29 mouse cellular contexts compared by ENCODE assay signal in the genomic region with DNA sequence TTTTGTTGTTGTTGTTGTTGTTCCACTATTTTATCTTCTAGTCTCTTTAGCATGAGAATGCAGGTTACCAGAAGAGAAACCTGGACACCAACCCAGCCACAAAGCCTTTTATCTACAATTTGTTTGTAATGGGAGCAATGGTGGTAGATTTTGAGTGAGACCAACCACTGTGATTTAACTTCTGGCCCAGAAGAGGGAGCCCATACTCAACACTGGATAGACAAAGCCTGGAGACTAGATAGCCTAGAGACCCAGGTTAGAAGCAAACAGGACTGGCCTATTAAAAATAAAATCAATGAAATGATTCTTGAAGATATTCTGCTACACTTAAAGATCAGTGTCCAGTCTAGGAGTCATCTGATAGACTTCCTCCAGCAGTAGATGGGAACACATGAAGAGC.
DNase-seq lines count a peak whose midpoint lies in the region; ATAC-seq and TF ChIP-seq lines count a peak whose summit lies in the region.
"Had no signal": no experiment of that assay in that cellular context is flagged by ENCODE, and none has a peak within 500 bp of the region (broad histone marks: within the 10 kb centered on the region; RNA-seq: fewer than 3 reads in every experiment).

No protein-coding gene starts in this region.

- no peaks in the 10 kb centered on the region for H3K4me1 ChIP-seq in forebrain, embryonic 11.5 days (replicated peaks; ENCODE audit: control insufficient read depth, insufficient read depth, low read length)
- no peaks in the 10 kb centered on the region for H3K4me1 ChIP-seq in forebrain, embryonic 13.5 days
- H3K4me1 ChIP-seq in kidney, postnatal 0 days (replicated peaks; ENCODE audit: insufficient read depth, low read length): no peaks in the 10 kb centered on the region
- no peaks in the 10 kb centered on the region for H3K4me1 ChIP-seq in midbrain, postnatal 0 days (ENCODE audit: insufficient read depth, low read length)
- no peaks in the 10 kb centered on the region for H3K4me1 ChIP-seq in midbrain, embryonic 10.5 days
- H3K4me1 ChIP-seq in stomach, postnatal 0 days (replicated peaks; ENCODE audit: control insufficient read depth, insufficient read depth): no peaks in the 10 kb centered on the region
- H3K4me1 ChIP-seq in liver, embryonic 11.5 days (replicated peaks; ENCODE audit: control insufficient read depth, insufficient read depth, low read length): no peaks in the 10 kb centered on the region
- H3K4me1 ChIP-seq: embryonic facial prominence, embryonic 13.5 days; heart, embryonic 13.5 days; hindbrain, embryonic 12.5 days; limb, embryonic 10.5 days; midbrain, embryonic 12.5 days; neural tube, embryonic 12.5 days had no signal

- H3K27me3 ChIP-seq in forebrain, embryonic 11.5 days (ENCODE audit: control insufficient read depth, insufficient read depth, low read length): no peaks in the 10 kb centered on the region
- no peaks in the 10 kb centered on the region for H3K27me3 ChIP-seq in forebrain, embryonic 13.5 days
- no peaks in the 10 kb centered on the region for H3K27me3 ChIP-seq in kidney, postnatal 0 days (ENCODE audit: insufficient read depth, low read length)
- H3K27me3 ChIP-seq in midbrain, postnatal 0 days (ENCODE audit: insufficient read depth, low read length): no peaks in the 10 kb centered on the region
- no peaks in the 10 kb centered on the region for H3K27me3 ChIP-seq in midbrain, embryonic 10.5 days (ENCODE audit: low read depth, poor library complexity, severe bottlenecking)
- H3K27me3 ChIP-seq in stomach, postnatal 0 days (ENCODE audit: control insufficient read depth, insufficient read depth, low read length): no peaks in the 10 kb centered on the region
- no peaks in the 10 kb centered on the region for H3K27me3 ChIP-seq in liver, embryonic 11.5 days (replicated peaks; ENCODE audit: control insufficient read depth, insufficient read depth, low read length)
- H3K27me3 ChIP-seq: embryonic facial prominence, embryonic 13.5 days; heart, embryonic 13.5 days; hindbrain, embryonic 12.5 days; midbrain, embryonic 12.5 days; neural tube, embryonic 12.5 days had no signal

- H3K36me3 ChIP-seq in forebrain, embryonic 11.5 days (ENCODE audit: control insufficient read depth, insufficient read depth, low read length): no peaks in the 10 kb centered on the region
- no peaks in the 10 kb centered on the region for H3K36me3 ChIP-seq in forebrain, embryonic 13.5 days (ENCODE audit: poor library complexity, severe bottlenecking)
- no peaks in the 10 kb centered on the region for H3K36me3 ChIP-seq in kidney, postnatal 0 days (ENCODE audit: insufficient read depth, low read length)
- no peaks in the 10 kb centered on the region for H3K36me3 ChIP-seq in midbrain, postnatal 0 days (ENCODE audit: insufficient read depth, low read length)
- no peaks in the 10 kb centered on the region for H3K36me3 ChIP-seq in midbrain, embryonic 10.5 days
- H3K36me3 ChIP-seq in stomach, postnatal 0 days (ENCODE audit: control insufficient read depth, insufficient read depth, low read length): no peaks in the 10 kb centered on the region
- H3K36me3 ChIP-seq in liver, embryonic 11.5 days (ENCODE audit: control insufficient read depth, insufficient read depth, low read length): no peaks in the 10 kb centered on the region
- H3K36me3 ChIP-seq: embryonic facial prominence, embryonic 13.5 days; G1E; heart, embryonic 13.5 days; hindbrain, embryonic 12.5 days; limb, embryonic 10.5 days; midbrain, embryonic 12.5 days; neural tube, embryonic 12.5 days had no signal

- H3K4me3 ChIP-seq in forebrain, embryonic 11.5 days (ENCODE audit: low read depth, low read length): no peak overlapping the region
- H3K4me3 ChIP-seq in forebrain, embryonic 13.5 days: no peak overlapping the region
- H3K4me3 ChIP-seq in kidney, postnatal 0 days (replicated peaks; ENCODE audit: low read depth, low read length): no peak overlapping the region
- no peak overlapping the region for H3K4me3 ChIP-seq in midbrain, postnatal 0 days (ENCODE audit: low read depth, low read length)
- H3K4me3 ChIP-seq in midbrain, embryonic 10.5 days: no peak overlapping the region
- H3K4me3 ChIP-seq in stomach, postnatal 0 days (ENCODE audit: low read depth, low read length): no peak overlapping the region
- H3K4me3 ChIP-seq in liver, embryonic 11.5 days (ENCODE audit: low read depth, low read length): no peak overlapping the region
- H3K4me3 ChIP-seq: embryonic facial prominence, embryonic 13.5 days; erythroblast, embryonic 14.5 days; heart, embryonic 13.5 days; hindbrain, embryonic 12.5 days; limb, embryonic 10.5 days; midbrain, embryonic 12.5 days; neural tube, embryonic 12.5 days had no signal

- 0 out of 2 replicates have a peak, but pooled peaks have one; percentile 51 for ATAC-seq in forebrain, embryonic 11.5 days (replicated peaks; ENCODE audit: low FRiP score)
- ATAC-seq in forebrain, embryonic 13.5 days: no peak
- no peak for ATAC-seq in kidney, postnatal 0 days (replicated peaks; ENCODE audit: low FRiP score, low read depth)
- ATAC-seq in midbrain, postnatal 0 days (ENCODE audit: low FRiP score): no peak
- ATAC-seq in stomach, postnatal 0 days (ENCODE audit: low FRiP score, low TSS enrichment): no peak
- ATAC-seq in liver, embryonic 11.5 days (replicated peaks; ENCODE audit: low FRiP score): no peak
- ATAC-seq: forebrain, embryonic 14.5 days; liver, postnatal 0 days had no signal

- no peak overlapping the region for H3K4me2 ChIP-seq in forebrain, embryonic 11.5 days (ENCODE audit: low read depth, low read length, severe bottlenecking)
- H3K4me2 ChIP-seq in forebrain, embryonic 13.5 days: no peak overlapping the region
- no peak overlapping the region for H3K4me2 ChIP-seq in kidney, postnatal 0 days (ENCODE audit: low read length)
- no peak overlapping the region for H3K4me2 ChIP-seq in midbrain, postnatal 0 days (ENCODE audit: low read depth, low read length, poor library complexity, severe bottlenecking)
- no peak overlapping the region for H3K4me2 ChIP-seq in stomach, postnatal 0 days (replicated peaks; ENCODE audit: low read depth)
- H3K4me2 ChIP-seq in liver, embryonic 11.5 days: no peak overlapping the region
- H3K4me2 ChIP-seq: embryonic facial prominence, embryonic 13.5 days; heart, embryonic 13.5 days; hindbrain, embryonic 12.5 days; midbrain, embryonic 12.5 days; neural tube, embryonic 12.5 days had no signal

- no peak for TF ChIP-seq EP300 in stomach, postnatal 0 days (optimal IDR thresholded peaks at IDR 0.05)

- no peak for DNase-seq in forebrain, embryonic 11.5 days (ENCODE audit: low spot score)
- DNase-seq in kidney, postnatal 0 days (ENCODE audit: low spot score): peak; percentile 32
- no peak for DNase-seq in kidney, adult 9 months
- no peak for DNase-seq in midbrain, postnatal 0 days (ENCODE audit: low spot score)
- DNase-seq in midbrain, embryonic 10.5 days (ENCODE audit: low spot score): no peak
- no peak for DNase-seq in stomach, postnatal 0 days (ENCODE audit: low spot score)
- no peak for DNase-seq in liver, embryonic 11.5 days (ENCODE audit: low spot score)
- DNase-seq: adrenal gland, postnatal 10 days; cerebellum, adult 8-10 months; gastrocnemius, postnatal 25 days; heart, adult 18-20 months; kidney, adult 18-20 months; kidney, postnatal 14 days; layer of hippocampus, adult 9-11 months; liver; liver, postnatal 0 days; lung, postnatal 14 days; right cerebral cortex, postnatal 4 days; thymus, postnatal 25 days had no signal

- peak; percentile 52 for TF ChIP-seq CTCF in kidney, postnatal 0 days (IDR thresholded peaks at IDR 0.05; ENCODE audit: low read depth)
- TF ChIP-seq CTCF in midbrain, postnatal 0 days (IDR thresholded peaks at IDR 0.05): peak; percentile 35
- peak; percentile 23; the same call in 1 of the 2 replicates for TF ChIP-seq CTCF in stomach, postnatal 0 days (IDR thresholded peaks at IDR 0.05; ENCODE audit: low read depth)

- H3K27ac ChIP-seq in forebrain, embryonic 11.5 days (ENCODE audit: low read depth, low read length): no peak overlapping the region
- no peak overlapping the region for H3K27ac ChIP-seq in forebrain, embryonic 13.5 days
- H3K27ac ChIP-seq in kidney, postnatal 0 days: no peak overlapping the region
- H3K27ac ChIP-seq in midbrain, postnatal 0 days (ENCODE audit: low read depth, low read length): no peak overlapping the region
- no peak overlapping the region for H3K27ac ChIP-seq in midbrain, embryonic 10.5 days (replicated peaks)
- no peak overlapping the region for H3K27ac ChIP-seq in stomach, postnatal 0 days (replicated peaks)
- H3K27ac ChIP-seq in liver, embryonic 11.5 days (ENCODE audit: low read depth, low read length): no peak overlapping the region
- H3K27ac ChIP-seq: embryonic facial prominence, embryonic 13.5 days; heart, embryonic 13.5 days; hindbrain, embryonic 12.5 days; limb, embryonic 10.5 days; midbrain, embryonic 12.5 days; neural tube, embryonic 12.5 days had no signal

- H3K9me3 ChIP-seq in forebrain, embryonic 11.5 days (ENCODE audit: control insufficient read depth, low read length): no peaks in the 10 kb centered on the region
- no peaks in the 10 kb centered on the region for H3K9me3 ChIP-seq in forebrain, embryonic 13.5 days (replicated peaks)
- no peaks in the 10 kb centered on the region for H3K9me3 ChIP-seq in kidney, postnatal 0 days (replicated peaks; ENCODE audit: low read length)
- H3K9me3 ChIP-seq in midbrain, postnatal 0 days (ENCODE audit: low read length): no peaks in the 10 kb centered on the region
- H3K9me3 ChIP-seq in midbrain, embryonic 10.5 days (replicated peaks): no peaks in the 10 kb centered on the region
- no peaks in the 10 kb centered on the region for H3K9me3 ChIP-seq in stomach, postnatal 0 days (ENCODE audit: control insufficient read depth, low read length)
- H3K9me3 ChIP-seq in liver, embryonic 11.5 days (ENCODE audit: control insufficient read depth, low read length): no peaks in the 10 kb centered on the region
- H3K9me3 ChIP-seq: embryonic facial prominence, embryonic 13.5 days; G1E; heart, embryonic 13.5 days; hindbrain, embryonic 12.5 days; limb, embryonic 10.5 days; midbrain, embryonic 12.5 days; neural tube, embryonic 12.5 days had no signal

- H3K9ac ChIP-seq in forebrain, embryonic 11.5 days (ENCODE audit: low read length): no peak overlapping the region
- H3K9ac ChIP-seq in forebrain, embryonic 13.5 days: no peak overlapping the region
- no peak overlapping the region for H3K9ac ChIP-seq in kidney, postnatal 0 days (ENCODE audit: low read depth, low read length)
- no peak overlapping the region for H3K9ac ChIP-seq in midbrain, postnatal 0 days (replicated peaks; ENCODE audit: low read length, poor library complexity, severe bottlenecking)
- H3K9ac ChIP-seq in stomach, postnatal 0 days (ENCODE audit: low read length): no peak overlapping the region
- no peak overlapping the region for H3K9ac ChIP-seq in liver, embryonic 11.5 days (ENCODE audit: low read depth, low read length)
- H3K9ac ChIP-seq: embryonic facial prominence, embryonic 13.5 days; heart, embryonic 13.5 days; hindbrain, embryonic 12.5 days; liver, postnatal 0 days; midbrain, embryonic 12.5 days; neural tube, embryonic 12.5 days had no signal
